Mouse (Mus musculus): Measurements from ENCODE around the gene Cntrl. TPM values are rescaled to one million over a fixed set of nuclear protein-coding genes. Genes with fewer than 3 reads are reported as not detected.

The Cntrl gene
- polyA plus RNA-seq, 1 experiment from 2014 or later, result 21.3 TPM

DNA sequence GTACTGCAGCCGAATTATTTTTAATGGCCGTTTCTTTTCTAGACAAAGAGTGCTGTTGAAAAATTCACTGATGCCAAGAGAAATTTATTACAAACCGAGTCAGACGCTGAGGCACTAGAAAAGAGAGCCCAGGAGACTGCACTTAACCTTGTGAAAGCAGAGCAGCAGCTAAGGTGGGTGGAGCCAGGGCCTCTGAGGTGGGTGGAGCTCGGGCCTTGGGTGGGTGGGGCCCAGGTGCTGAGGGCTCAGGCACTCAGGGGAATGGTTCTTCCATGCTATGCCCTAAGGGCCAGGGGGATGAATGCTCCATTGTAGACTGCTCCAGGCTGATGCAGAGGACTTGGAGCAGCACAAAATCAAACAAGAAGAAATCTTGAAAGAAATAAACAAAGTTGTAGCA, 50.9 kb downstream of the Cntrl start:
- H3K9ac ChIP-seq, result no peak overlapping the region
- no peaks in the 10 kb centered on the region for H3K9me3 ChIP-seq (replicated peaks)
- no peaks in the 10 kb centered on the region for H3K27me3 ChIP-seq
- H3K4me3 ChIP-seq, result no peak overlapping the region
- 56% methylated on average over 5 of the region's 5 CpGs for WGBS
- H3K4me2 ChIP-seq (replicated peaks), result no peak overlapping the region
- peaks cover 69% of the 10 kb centered on the region for H3K36me3 ChIP-seq
- no peak for ATAC-seq (ENCODE audit: low FRiP score)
- H3K4me1 ChIP-seq, result no peaks in the 10 kb centered on the region
- no peak overlapping the region for H3K27ac ChIP-seq

DNA sequence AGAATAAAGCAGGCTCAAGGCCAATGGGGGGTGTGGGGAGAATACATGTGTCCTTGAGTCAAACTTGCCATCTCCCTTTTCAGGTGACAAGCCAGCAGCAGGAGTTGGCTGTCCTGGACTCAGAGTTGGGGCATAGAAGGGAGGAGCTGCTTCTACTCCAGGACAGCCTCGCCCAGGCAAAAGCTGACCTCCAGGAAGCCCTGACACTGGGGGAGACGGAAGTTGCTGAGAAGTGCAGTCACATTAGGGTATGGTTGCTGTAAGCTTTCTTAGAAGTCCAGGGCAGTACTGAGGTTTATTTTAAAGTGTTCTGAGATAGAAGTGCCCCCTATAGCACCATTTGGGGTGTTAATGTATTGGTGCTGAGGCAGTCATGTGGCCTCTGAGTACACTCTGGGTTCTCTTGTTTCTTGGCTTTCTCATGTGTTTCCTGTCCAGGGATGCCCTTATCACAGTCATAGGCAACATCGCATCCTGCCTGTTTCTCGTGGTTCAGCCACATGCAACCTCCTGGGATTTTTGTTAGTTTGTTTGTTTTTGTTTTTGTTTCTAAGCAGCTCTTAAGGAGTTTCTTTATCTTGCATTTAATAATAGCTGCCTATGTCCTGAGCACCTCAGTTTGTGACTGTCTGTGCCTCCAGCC, 52.7 kb downstream of the Cntrl start:
- 83% methylated on average over 4 of the region's 4 CpGs for WGBS
- no peak for ATAC-seq (ENCODE audit: low FRiP score)
- Histone ChIP-seq H3K4me1 (no peaks in the 10 kb centered on the region), H3K4me2 (replicated peaks) (no peak overlapping the region), H3K9ac (no peak overlapping the region), H3K9me3 (replicated peaks) (no peaks in the 10 kb centered on the region), H3K4me3 (no peak overlapping the region), H3K36me3 (peaks cover 71% of the 10 kb centered on the region), H3K27ac (no peak overlapping the region), H3K27me3 (no peaks in the 10 kb centered on the region)

DNA sequence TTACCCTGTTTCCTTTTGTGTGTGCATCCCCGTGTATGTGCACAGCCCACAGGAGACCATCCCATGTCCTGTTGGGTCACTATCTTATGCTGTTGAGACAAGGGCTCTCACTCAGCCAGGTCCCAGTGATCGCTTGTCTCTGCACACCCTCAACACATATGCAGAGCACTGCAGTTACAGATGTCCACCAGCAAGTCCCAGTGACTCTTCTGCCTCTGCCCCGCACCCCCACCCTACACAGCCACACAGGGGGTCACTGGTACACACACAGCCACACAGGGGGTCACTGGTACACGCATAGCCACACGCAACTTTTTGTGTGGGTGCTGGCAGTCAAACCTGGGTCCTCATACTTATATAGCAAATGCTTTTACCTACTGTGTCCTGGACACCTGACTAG, 54.1 kb downstream of the Cntrl start:
- no peak overlapping the region for H3K27ac ChIP-seq
- H3K27me3 ChIP-seq, result no peaks in the 10 kb centered on the region
- no peak overlapping the region for H3K4me2 ChIP-seq (replicated peaks)
- WGBS, result 96% methylated on average over 5 of the region's 5 CpGs
- H3K9me3 ChIP-seq (replicated peaks), result no peaks in the 10 kb centered on the region
- no peak overlapping the region for H3K4me3 ChIP-seq
- H3K36me3 ChIP-seq, result peaks cover 73% of the 10 kb centered on the region
- ATAC-seq (ENCODE audit: low FRiP score), result no peak
- H3K4me1 ChIP-seq, result no peaks in the 10 kb centered on the region
- no peak overlapping the region for H3K9ac ChIP-seq

GRCm38 (mm10) chr2:35165416-35165815, 56.1 kb downstream of the Cntrl start:
- Histone ChIP-seq H3K4me1 (no peaks in the 10 kb centered on the region), H3K27ac (no peak overlapping the region), H3K9ac (no peak overlapping the region), H3K27me3 (no peaks in the 10 kb centered on the region), H3K4me3 (no peak overlapping the region), H3K36me3 (peaks cover 74% of the 10 kb centered on the region), H3K9me3 (replicated peaks) (no peaks in the 10 kb centered on the region), H3K4me2 (replicated peaks) (no peak overlapping the region)
- ATAC-seq (ENCODE audit: low FRiP score), result no peak
- WGBS, result 97% methylated on average over 13 of the region's 13 CpGs

GRCm38 (mm10) chr2:35166816-35167215, 57.5 kb downstream of the Cntrl start:
- no peak for ATAC-seq (ENCODE audit: low FRiP score)
- WGBS, result 92% methylated on average over 5 of the region's 5 CpGs
- Histone ChIP-seq H3K9me3 (replicated peaks) (no peaks in the 10 kb centered on the region), H3K4me3 (no peak overlapping the region), H3K4me1 (no peaks in the 10 kb centered on the region), H3K27me3 (no peaks in the 10 kb centered on the region), H3K36me3 (peaks cover 83% of the 10 kb centered on the region), H3K4me2 (replicated peaks) (no peak overlapping the region), H3K27ac (no peak overlapping the region), H3K9ac (no peak overlapping the region)

- Histone ChIP-seq H3K9ac (no peak overlapping the region), H3K36me3 (peaks cover 82% of the 10 kb centered on the region), H3K4me2 (replicated peaks) (no peak overlapping the region), H3K27me3 (no peaks in the 10 kb centered on the region), H3K4me3 (no peak overlapping the region), H3K4me1 (no peaks in the 10 kb centered on the region), H3K27ac (no peak overlapping the region), H3K9me3 (replicated peaks) (no peaks in the 10 kb centered on the region)
- ATAC-seq (ENCODE audit: low FRiP score), result no peak
- 86% methylated on average over 2 of the region's 2 CpGs for WGBS
These were observed 60.2 kb downstream of the Cntrl start for GRCm38 (mm10) chr2:35169452-35169851.

GRCm38 (mm10) chr2:35171341-35171861, 62.1 kb downstream of the Cntrl start:
- 89% methylated on average over 10 of the region's 10 CpGs for WGBS
- H3K9ac ChIP-seq, result no peak overlapping the region
- no peaks in the 10 kb centered on the region for H3K9me3 ChIP-seq (replicated peaks)
- no peak overlapping the region; the same call in 1 of the 2 replicates for H3K27ac ChIP-seq
- H3K4me2 ChIP-seq (replicated peaks), result no peak overlapping the region
- no peaks in the 10 kb centered on the region for H3K4me1 ChIP-seq
- H3K36me3 ChIP-seq, result peaks cover 88% of the 10 kb centered on the region
- H3K27me3 ChIP-seq, result no peaks in the 10 kb centered on the region
- ATAC-seq (ENCODE audit: low FRiP score), result no peak
- H3K4me3 ChIP-seq, result no peak overlapping the region

DNA sequence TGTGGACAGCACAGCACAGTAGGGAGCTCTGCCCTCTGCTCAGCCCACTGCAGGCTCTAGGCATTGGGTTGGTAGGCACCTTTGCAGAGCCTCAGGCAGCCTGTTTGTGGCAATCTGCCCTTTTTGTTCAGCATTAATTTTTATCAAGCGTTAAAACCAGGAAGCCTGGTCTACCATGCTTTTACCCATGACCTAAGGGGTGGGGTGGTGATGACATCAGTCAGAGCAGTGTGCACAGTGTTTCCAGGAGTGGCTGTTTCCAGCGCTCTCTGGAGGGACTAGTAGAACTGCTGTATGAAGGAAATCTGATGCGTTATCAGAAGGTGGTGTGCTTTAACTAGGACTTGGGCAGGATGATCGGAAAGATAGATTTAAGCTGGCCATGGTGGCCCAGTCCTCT, 63.0 kb downstream of the Cntrl start:
- no peak overlapping the region for H3K9ac ChIP-seq
- H3K4me1 ChIP-seq, result no peaks in the 10 kb centered on the region
- no peak overlapping the region; the same call in 1 of the 2 replicates for H3K27ac ChIP-seq
- no peak for ATAC-seq (ENCODE audit: low FRiP score)
- H3K27me3 ChIP-seq, result no peaks in the 10 kb centered on the region
- H3K4me2 ChIP-seq (replicated peaks), result no peak overlapping the region
- H3K9me3 ChIP-seq (replicated peaks), result no peaks in the 10 kb centered on the region
- no peak overlapping the region for H3K4me3 ChIP-seq
- WGBS, result 92% methylated on average over 4 of the region's 4 CpGs
- peaks cover 83% of the 10 kb centered on the region for H3K36me3 ChIP-seq

DNA sequence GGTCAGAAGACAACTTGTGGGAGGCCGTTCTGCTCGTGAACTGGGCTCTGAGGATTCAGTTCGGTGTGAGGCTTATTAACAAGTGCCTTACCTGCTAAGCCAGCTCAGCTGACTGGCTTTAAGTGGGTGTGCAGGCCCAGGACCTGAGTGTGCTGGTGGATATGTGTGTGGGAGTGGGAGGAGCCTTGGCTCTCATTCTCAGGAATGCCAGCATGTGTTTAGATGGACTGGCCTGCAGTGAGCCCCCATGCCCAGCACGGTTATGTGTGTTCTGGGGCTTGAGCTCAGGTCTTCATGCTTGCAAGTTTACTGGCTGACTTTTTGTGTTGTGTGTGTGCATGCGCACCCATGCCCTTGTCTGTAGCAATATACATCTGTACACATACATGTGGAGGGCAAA, 64.4 kb downstream of the Cntrl start:
- Histone ChIP-seq H3K27me3 (no peaks in the 10 kb centered on the region), H3K36me3 (peaks cover 82% of the 10 kb centered on the region), H3K27ac (no peak overlapping the region), H3K4me3 (no peak overlapping the region), H3K9me3 (replicated peaks) (no peaks in the 10 kb centered on the region), H3K4me2 (replicated peaks) (no peak overlapping the region), H3K9ac (no peak overlapping the region), H3K4me1 (no peaks in the 10 kb centered on the region)
- 87% methylated on average over 5 of the region's 5 CpGs for WGBS
- no peak for ATAC-seq (ENCODE audit: low FRiP score)

DNA sequence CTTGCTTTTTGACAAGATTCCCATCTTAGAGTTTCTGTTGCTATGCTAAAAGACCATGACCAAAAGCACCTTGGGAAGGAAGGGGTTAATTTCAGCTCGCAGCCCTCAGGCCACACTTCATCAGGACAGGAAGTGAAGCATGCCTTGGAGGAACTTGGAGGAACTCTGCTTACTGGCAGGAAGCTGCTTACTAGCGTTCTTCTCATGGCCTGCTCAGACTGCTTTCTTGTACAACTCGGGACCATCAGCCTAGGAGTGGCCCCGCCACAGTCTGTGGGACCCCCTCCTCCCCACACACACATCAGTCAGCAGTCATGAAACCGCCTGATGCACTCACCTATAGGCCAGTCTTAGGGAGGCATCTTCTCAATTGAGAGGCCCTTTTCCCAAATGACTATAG, 64.8 kb downstream of the Cntrl start:
- 61% methylated on average over 5 of the region's 5 CpGs for WGBS
- Histone ChIP-seq H3K4me2 (replicated peaks) (no peak overlapping the region), H3K9me3 (replicated peaks) (no peaks in the 10 kb centered on the region), H3K9ac (no peak overlapping the region), H3K27ac (no peak overlapping the region), H3K36me3 (peaks cover 82% of the 10 kb centered on the region), H3K27me3 (no peaks in the 10 kb centered on the region), H3K4me3 (no peak overlapping the region), H3K4me1 (no peaks in the 10 kb centered on the region)
- no peak for ATAC-seq (ENCODE audit: low FRiP score)

GRCm38 (mm10) chr2:35175281-35176065, 66.2 kb downstream of the Cntrl start:
- H3K36me3 ChIP-seq, result peaks cover 80% of the 10 kb centered on the region
- no peak overlapping the region for H3K4me3 ChIP-seq

GRCm38 (mm10) chr2:35178153-35178552, 68.9 kb downstream of the Cntrl start:
- Histone ChIP-seq H3K27ac (no peak overlapping the region), H3K4me2 (replicated peaks) (no peak overlapping the region), H3K4me3 (no peak overlapping the region), H3K27me3 (no peaks in the 10 kb centered on the region), H3K9ac (no peak overlapping the region), H3K9me3 (replicated peaks) (no peaks in the 10 kb centered on the region), H3K4me1 (no peaks in the 10 kb centered on the region), H3K36me3 (peaks cover 75% of the 10 kb centered on the region)
- ATAC-seq (ENCODE audit: low FRiP score), result no peak
- WGBS, result 90% methylated on average over 3 of the region's 3 CpGs

More at GRCm38 (mm10) chr2:35175281-35176065, 66.2 kb downstream of the Cntrl start:
- no peak overlapping the region for H3K27ac ChIP-seq
- no peaks in the 10 kb centered on the region for H3K27me3 ChIP-seq
- no peak overlapping the region for H3K4me2 ChIP-seq (replicated peaks)
- H3K9ac ChIP-seq, result no peak overlapping the region
- no peaks in the 10 kb centered on the region for H3K9me3 ChIP-seq (replicated peaks)
- no peaks in the 10 kb centered on the region for H3K4me1 ChIP-seq
- 92% methylated on average over 12 of the region's 12 CpGs for WGBS
- ATAC-seq (ENCODE audit: low FRiP score), result no peak
